Mouse (Mus musculus) MEL (cell line): ENCODE data around the gene Unc13a.

ENCODE experiments used
- GATA1 ChIP-seq: IDR thresholded peaks from 2 replicates; pipeline ENCODE4 v1.6.1; 2011; ENCODE audit warnings: low read depth, low read length, improper control_type of control experiment
- POLR2AphosphoS2 ChIP-seq: IDR thresholded peaks from 2 replicates; pipeline ENCODE4 v1.6.1; 2011; ENCODE audit warnings: low read length, improper control_type of control experiment

- TF ChIP-seq POLR2AphosphoS2, result no peak; the same call in none of the 2 replicates
- TF ChIP-seq GATA1, result peak; percentile 72
Measured at GRCm38 (mm10) chr8:71591471-71592373, 79.8 kb downstream of the Unc13a start, which contains the start of gene Pgls.
